Mouse (Mus musculus) lung, adult 2 months (tissue): ENCODE results near the gene Pgrmc2.

Experiments used
- CTCF ChIP-seq: fragments of 200-500 bp; IDR thresholded peaks from 2 replicates; pipeline ENCODE4 v1.5.1; 2011; ENCODE audit warnings: mild to moderate bottlenecking, low read length, control low read depth; ENCODE audit not compliant: insufficient read depth
- POLR2A ChIP-seq: fragments of 200-500 bp; IDR thresholded peaks from 2 replicates; pipeline ENCODE4 v1.6.1; 2011; ENCODE audit warnings: low read depth, mild to moderate bottlenecking, control low read depth, low read length, borderline replicate concordance; ENCODE audit errors: extremely low read depth

GRCm38 (mm10) chr3:41090839-41091238 is 8.0 kb upstream of the Pgrmc2 start:
- TF ChIP-seq CTCF (no peak), POLR2A (no peak)
